Mouse (Mus musculus) adrenal gland, postnatal 14 days (tissue): Measurements from ENCODE around the gene Gm21366. TPM values are rescaled to one million over a fixed set of nuclear protein-coding genes. Genes with fewer than 3 reads are reported as not detected.
"Not testable (repeated sequence)": the region's sequence is repeated elsewhere in the genome, so short reads cannot be mapped to it uniquely, and the experiment has no call there.

Source experiments
- DNase-seq: peaks from one replicate; pipeline ENCODE4 v3.0.0; 2021; ENCODE audit warnings: mixed read lengths
- long read RNA-seq, 2 experiments: library from polyadenylated mRNA; stranded (forward); transcript quantifications; one replicate each; pipeline ENCODE4 v2.0.0; 2021
- total RNA-seq: library from RNA; stranded (reverse); gene quantifications from 2 replicates; pipeline ENCODE4 v1.2.3, GENCODE M21; 2021

The Gm21366 gene
- not detected in 2 replicates for total RNA-seq
- long read RNA-seq, experiment 1: 0 reads
- long read RNA-seq, experiment 2: 0 reads

GRCm38 (mm10) chrY:22861156-22861555 is at the start of gene Gm21366:
TSS of gene Gm21366 (minus strand) at chrY:22861256.
- not testable (repeated sequence) for DNase-seq
